Mouse (Mus musculus) gastrocnemius, adult 2 months (tissue): ENCODE measurements at regions not wholly inside any gene's neighbourhood (a gene's known extent, or its start where the extent isn't known, plus 50 kb on each side); places are given as distances from the start of the nearest gene placed in this dataset.
A peak's percentile ranks its signal among the peaks of the same experiment; 100 is the strongest.

ENCODE experiments used
- DNase-seq: peaks from one replicate; pipeline ENCODE4 v3.0.0; 2022
- H3K27ac ChIP-seq: fragments of 200-600 bp; 2 replicates; pipeline ENCODE4 v1.8.1; 2022; ENCODE audit warnings: mild to moderate bottlenecking
- H3K4me3 ChIP-seq: fragments of 200-600 bp; 2 replicates; pipeline ENCODE4 v1.8.1; 2022; ENCODE audit warnings: mild to moderate bottlenecking, moderate library complexity
- CTCF ChIP-seq: fragments of 200-600 bp; IDR thresholded peaks from 2 replicates; pipeline ENCODE4 v1.8.1; 2022; ENCODE audit warnings: antibody characterized with exemption, mild to moderate bottlenecking, moderate library complexity
- intact Hi-C: fragments of 180-260 bp; cut with DNase I; formaldehyde crosslinking; loops from one replicate; pipeline ENCODE4 v1.15.1; 2025

- no peak for TF ChIP-seq CTCF
- Histone ChIP-seq H3K27ac (no peak overlapping the region), H3K4me3 (no peak overlapping the region)
- DNase-seq, result no peak
- intact Hi-C loops, result no loop called here
Measured at GRCm38 (mm10) chr13:112236956-112237355, 51.3 kb upstream of the Ankrd55 start.

- no peak overlapping the region for H3K4me3 ChIP-seq
- no peak for TF ChIP-seq CTCF
- H3K27ac ChIP-seq, result no peak overlapping the region
- intact Hi-C loops, result no loop called here
- DNase-seq, result no peak
Measured at GRCm38 (mm10) chr13:112237377-112237776, 50.9 kb upstream of the Ankrd55 start.

GRCm38 (mm10) chr13:112237917-112238316 is 50.3 kb upstream of the Ankrd55 start:
- no peak for TF ChIP-seq CTCF
- intact Hi-C loops, result no loop called here
- no peak overlapping the region for H3K27ac ChIP-seq
- H3K4me3 ChIP-seq, result no peak overlapping the region
- DNase-seq, result peak; percentile 31
